Mouse (Mus musculus): ENCODE measurements around the gene Rgs17.
A peak's percentile ranks its signal among the peaks of the same experiment; 100 is the strongest.

Gene Rgs17

GRCm38 (mm10) chr10:5900731-5901130 lies 21.5 kb downstream of the Rgs17 start:
- Histone ChIP-seq H3K36me3 (ENCODE audit: insufficient read depth, low read length) (no peaks in the 10 kb centered on the region), H3K9me3 (ENCODE audit: low read length) (no peaks in the 10 kb centered on the region), H3K4me1 (replicated peaks; ENCODE audit: low read depth, low read length) (peaks cover 3% of the 10 kb centered on the region; the same call in 1 of the 2 replicates), H3K27me3 (ENCODE audit: insufficient read depth, low read length) (no peaks in the 10 kb centered on the region), H3K4me3 (replicated peaks; ENCODE audit: low read length) (no peak overlapping the region)
- TF ChIP-seq CTCF (conservative IDR thresholded peaks at IDR 0.05; ENCODE audit: low read length) (no peak), NANOG (IDR thresholded peaks at IDR 0.05; ENCODE audit: borderline replicate concordance, low read length) (no peak), POU5F1 (IDR thresholded peaks at IDR 0.05; ENCODE audit: borderline replicate concordance, low read length) (no peak)

DNA sequence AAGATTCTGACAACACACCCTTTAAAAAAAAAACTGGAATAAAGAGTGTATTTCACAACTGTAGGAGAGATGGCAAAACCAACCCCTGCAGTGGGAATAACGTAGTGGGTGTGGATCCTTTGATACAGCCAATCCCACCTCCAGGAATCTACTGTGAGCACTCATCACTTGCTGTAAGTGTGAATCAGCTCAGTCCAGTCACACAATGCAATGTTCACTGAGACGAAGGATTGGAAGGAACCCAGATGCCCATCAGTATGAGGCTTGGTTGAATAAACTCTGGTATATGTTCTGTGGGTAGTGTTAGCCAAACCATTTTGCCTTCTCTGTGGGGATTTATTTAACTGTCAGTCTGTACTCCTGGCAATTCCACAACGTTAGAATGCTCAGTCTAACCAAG lies 45.1 kb downstream of the Rgs17 start:
- Histone ChIP-seq H3K36me3 (ENCODE audit: insufficient read depth, low read length) (no peaks in the 10 kb centered on the region), H3K4me1 (replicated peaks; ENCODE audit: low read depth, low read length) (no peaks in the 10 kb centered on the region), H3K4me3 (replicated peaks; ENCODE audit: low read length) (no peak overlapping the region), H3K27me3 (ENCODE audit: insufficient read depth, low read length) (no peaks in the 10 kb centered on the region), H3K9me3 (ENCODE audit: low read length) (no peaks in the 10 kb centered on the region)
- TF ChIP-seq CTCF (conservative IDR thresholded peaks at IDR 0.05; ENCODE audit: low read length), result no peak
- TF ChIP-seq NANOG (IDR thresholded peaks at IDR 0.05; ENCODE audit: borderline replicate concordance, low read length), result no peak
- TF ChIP-seq POU5F1 (IDR thresholded peaks at IDR 0.05; ENCODE audit: borderline replicate concordance, low read length), result no peak

GRCm38 (mm10) chr10:5871081-5871480 lies 51.1 kb downstream of the Rgs17 start:
- no peaks in the 10 kb centered on the region for H3K4me1 ChIP-seq (replicated peaks; ENCODE audit: low read depth, low read length)
- H3K27me3 ChIP-seq (ENCODE audit: insufficient read depth, low read length), result no peaks in the 10 kb centered on the region
- TF ChIP-seq POU5F1 (IDR thresholded peaks at IDR 0.05; ENCODE audit: borderline replicate concordance, low read length), result no peak
- no peak for TF ChIP-seq NANOG (IDR thresholded peaks at IDR 0.05; ENCODE audit: borderline replicate concordance, low read length)
- no peaks in the 10 kb centered on the region for H3K36me3 ChIP-seq (ENCODE audit: insufficient read depth, low read length)
- no peak overlapping the region for H3K4me3 ChIP-seq (replicated peaks; ENCODE audit: low read length)
- H3K9me3 ChIP-seq (ENCODE audit: low read length), result no peaks in the 10 kb centered on the region

- no peaks in the 10 kb centered on the region for H3K36me3 ChIP-seq (ENCODE audit: insufficient read depth, low read length)
- TF ChIP-seq CTCF (conservative IDR thresholded peaks at IDR 0.05; ENCODE audit: low read length), result no peak
- TF ChIP-seq POU5F1 (IDR thresholded peaks at IDR 0.05; ENCODE audit: borderline replicate concordance, low read length), result no peak
- TF ChIP-seq NANOG (IDR thresholded peaks at IDR 0.05; ENCODE audit: borderline replicate concordance, low read length), result no peak
Measured at GRCm38 (mm10) chr10:5867981-5868552, 54.1 kb downstream of the Rgs17 start.

DNA sequence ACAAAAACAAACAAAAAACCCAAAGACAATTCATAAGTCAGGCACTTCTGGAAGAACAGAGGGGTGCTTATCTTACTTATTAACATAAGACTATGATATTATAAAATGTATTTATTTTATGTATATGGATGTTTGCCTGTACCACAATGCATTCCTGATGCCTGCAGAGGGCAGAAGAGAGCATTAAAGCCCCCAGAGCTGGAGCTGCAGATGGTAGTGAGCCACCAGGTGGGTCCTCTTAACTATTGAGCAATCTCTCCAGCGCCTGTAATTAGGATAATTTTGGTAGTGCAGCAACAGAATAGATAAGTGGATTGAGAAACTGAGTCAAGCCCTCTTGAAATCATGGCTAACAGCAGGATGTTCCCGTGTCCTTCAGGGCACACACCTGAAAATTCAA lies 56.2 kb downstream of the Rgs17 start:
- TF ChIP-seq POU5F1 (IDR thresholded peaks at IDR 0.05; ENCODE audit: borderline replicate concordance, low read length) (no peak), CTCF (conservative IDR thresholded peaks at IDR 0.05; ENCODE audit: low read length) (peak; percentile 34), NANOG (IDR thresholded peaks at IDR 0.05; ENCODE audit: borderline replicate concordance, low read length) (no peak)
- H3K36me3 ChIP-seq (ENCODE audit: insufficient read depth, low read length), result no peaks in the 10 kb centered on the region
- H3K27me3 ChIP-seq (ENCODE audit: insufficient read depth, low read length), result no peaks in the 10 kb centered on the region
- no peak overlapping the region for H3K4me3 ChIP-seq (replicated peaks; ENCODE audit: low read length)
- no peaks in the 10 kb centered on the region for H3K9me3 ChIP-seq (ENCODE audit: low read length)
- H3K4me1 ChIP-seq (replicated peaks; ENCODE audit: low read depth, low read length), result no peaks in the 10 kb centered on the region

More at GRCm38 (mm10) chr10:5867981-5868552, 54.1 kb downstream of the Rgs17 start:
- Histone ChIP-seq H3K4me3 (replicated peaks; ENCODE audit: low read length) (no peak overlapping the region), H3K9me3 (ENCODE audit: low read length) (no peaks in the 10 kb centered on the region), H3K27me3 (ENCODE audit: insufficient read depth, low read length) (no peaks in the 10 kb centered on the region), H3K4me1 (replicated peaks; ENCODE audit: low read depth, low read length) (no peaks in the 10 kb centered on the region)

- Histone ChIP-seq H3K27me3 (ENCODE audit: insufficient read depth, low read length) (no peaks in the 10 kb centered on the region), H3K36me3 (ENCODE audit: insufficient read depth, low read length) (no peaks in the 10 kb centered on the region), H3K9me3 (ENCODE audit: low read length) (no peaks in the 10 kb centered on the region), H3K4me1 (replicated peaks; ENCODE audit: low read depth, low read length) (peaks cover 12% of the 10 kb centered on the region), H3K4me3 (replicated peaks; ENCODE audit: low read length) (no peak overlapping the region)
- no peak for TF ChIP-seq POU5F1 (IDR thresholded peaks at IDR 0.05; ENCODE audit: borderline replicate concordance, low read length)
- TF ChIP-seq CTCF (conservative IDR thresholded peaks at IDR 0.05; ENCODE audit: low read length), result peak; percentile 59
Measured at GRCm38 (mm10) chr10:5862669-5863068, 59.5 kb downstream of the Rgs17 start.

GRCm38 (mm10) chr10:5860849-5861248 lies 61.4 kb downstream of the Rgs17 start:
- no peak for TF ChIP-seq NANOG (IDR thresholded peaks at IDR 0.05; ENCODE audit: borderline replicate concordance, low read length)
- no peak for TF ChIP-seq CTCF (conservative IDR thresholded peaks at IDR 0.05; ENCODE audit: low read length)
- no peak for TF ChIP-seq POU5F1 (IDR thresholded peaks at IDR 0.05; ENCODE audit: borderline replicate concordance, low read length)
- Histone ChIP-seq H3K9me3 (ENCODE audit: low read length) (no peaks in the 10 kb centered on the region), H3K4me3 (replicated peaks; ENCODE audit: low read length) (no peak overlapping the region)

DNA sequence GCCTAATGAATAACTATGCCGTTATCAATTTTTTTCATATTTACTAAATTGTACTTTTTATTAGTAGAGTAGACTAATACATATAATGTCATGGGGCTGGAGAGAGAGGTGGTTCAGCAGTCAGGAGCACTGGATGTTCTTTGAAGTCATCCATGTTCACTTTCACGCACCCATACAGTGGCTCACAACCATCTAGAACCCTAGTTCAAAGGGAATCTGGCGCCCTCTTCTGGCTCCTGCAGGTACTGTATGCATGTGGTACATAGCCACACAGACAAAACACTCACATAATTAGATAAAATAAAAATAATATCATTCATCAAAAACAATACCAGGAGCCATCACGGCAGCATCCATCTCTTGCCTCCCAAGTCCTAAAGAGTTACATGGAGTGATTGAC lies 62.5 kb downstream of the Rgs17 start:
- H3K9me3 ChIP-seq (ENCODE audit: low read length), result no peaks in the 10 kb centered on the region
- no peaks in the 10 kb centered on the region for H3K27me3 ChIP-seq (ENCODE audit: insufficient read depth, low read length)
- peaks cover 18% of the 10 kb centered on the region for H3K4me1 ChIP-seq (replicated peaks; ENCODE audit: low read depth, low read length)
- H3K36me3 ChIP-seq (ENCODE audit: insufficient read depth, low read length), result no peaks in the 10 kb centered on the region
- TF ChIP-seq POU5F1 (IDR thresholded peaks at IDR 0.05; ENCODE audit: borderline replicate concordance, low read length) (no peak), NANOG (IDR thresholded peaks at IDR 0.05; ENCODE audit: borderline replicate concordance, low read length) (no peak), CTCF (conservative IDR thresholded peaks at IDR 0.05; ENCODE audit: low read length) (peak; percentile 96)
- no peak overlapping the region for H3K4me3 ChIP-seq (replicated peaks; ENCODE audit: low read length)

More at GRCm38 (mm10) chr10:5860849-5861248, 61.4 kb downstream of the Rgs17 start:
- no peaks in the 10 kb centered on the region for H3K36me3 ChIP-seq (ENCODE audit: insufficient read depth, low read length)
- peaks cover 18% of the 10 kb centered on the region for H3K4me1 ChIP-seq (replicated peaks; ENCODE audit: low read depth, low read length)
- H3K27me3 ChIP-seq (ENCODE audit: insufficient read depth, low read length), result no peaks in the 10 kb centered on the region

- no peak overlapping the region for H3K4me3 ChIP-seq (replicated peaks; ENCODE audit: low read length)
- H3K27me3 ChIP-seq (ENCODE audit: insufficient read depth, low read length), result no peaks in the 10 kb centered on the region
- peaks cover 18% of the 10 kb centered on the region for H3K4me1 ChIP-seq (replicated peaks; ENCODE audit: low read depth, low read length)
- H3K9me3 ChIP-seq (ENCODE audit: low read length), result 0 out of 2 replicates have a peak, but pooled peaks cover 4% of the 10 kb centered on the region
- no peaks in the 10 kb centered on the region for H3K36me3 ChIP-seq (ENCODE audit: insufficient read depth, low read length)
- TF ChIP-seq POU5F1 (IDR thresholded peaks at IDR 0.05; ENCODE audit: borderline replicate concordance, low read length) (no peak), CTCF (conservative IDR thresholded peaks at IDR 0.05; ENCODE audit: low read length) (no peak), NANOG (IDR thresholded peaks at IDR 0.05; ENCODE audit: borderline replicate concordance, low read length) (peak; percentile 42; the same call in 1 of the 2 replicates)
Measured at GRCm38 (mm10) chr10:5857996-5858549, 64.1 kb downstream of the Rgs17 start.

Data from E14TG2a.4 (cell line).